In genomic region chrX:13311396-13311795, GRCm38 (mm10) we compare ENCODE assay signal across 18 mouse cellular contexts. TPM values are rescaled to one million over a fixed set of nuclear protein-coding genes. Genes with fewer than 3 reads are reported as not detected.
DNase-seq lines count a peak whose midpoint lies in the region; ATAC-seq and TF ChIP-seq lines count a peak whose summit lies in the region.
"Had no signal": no experiment of that assay in that cellular context is flagged by ENCODE, and none has a peak within 500 bp of the region (broad histone marks: within the 10 kb centered on the region; RNA-seq: fewer than 3 reads in every experiment).

No protein-coding gene starts in this region.

- H3K9ac ChIP-seq in CH12.LX (ENCODE audit: insufficient read depth, low read depth) = no peak overlapping the region
- H3K9ac ChIP-seq: embryonic facial prominence, embryonic 13.5 days; forebrain, embryonic 12.5 days; hindbrain, embryonic 13.5 days had no signal

- 84% methylated on average over 4 of the region's 4 CpGs for WGBS in embryonic facial prominence, embryonic 10.5 days

- TF ChIP-seq EP300 in CH12.LX (IDR thresholded peaks at IDR 0.05; ENCODE audit: low read length) = no peak

- DNase-seq in 416B (ENCODE audit: low read depth) (peak; percentile 79), CH12.LX (ENCODE audit: extremely low read depth) (peak; percentile 53)
- peak; percentile 16 to 64 for DNase-seq in thymus, adult 18-20 months
- DNase-seq in right cerebral cortex, postnatal 25 days = no peak
- DNase-seq in adrenal gland, adult 18-20 months (ENCODE audit: low spot score in 2 of 2) = no peak
- DNase-seq in urinary bladder, postnatal 4 days (ENCODE audit: low spot score in 2 of 2) = no peak
- no peak for DNase-seq in embryonic facial prominence, embryonic 10.5 days (ENCODE audit: low spot score)
- DNase-seq: cerebellum, adult 11 months; cerebellum, postnatal 36 days; gastrocnemius, adult 2 months; kidney, postnatal 10 days had no signal

- in situ Hi-C loops in CH12.LX (cut with MboI; ENCODE audit: low pct_ligation_motif_present, low pct_unique_long_range_greater_than_20kb, low sequenced_read_pairs) = no loop called here

- H3K9me3 ChIP-seq in CH12.LX (replicated peaks; ENCODE audit: low read length) = no peaks in the 10 kb centered on the region
- no peaks in the 10 kb centered on the region for H3K9me3 ChIP-seq in embryonic facial prominence, embryonic 10.5 days
- H3K9me3 ChIP-seq: embryonic facial prominence, embryonic 13.5 days; forebrain, embryonic 12.5 days; hindbrain, embryonic 13.5 days had no signal

- H3K4me2 ChIP-seq in CH12.LX (ENCODE audit: insufficient read depth, low read depth, poor library complexity, severe bottlenecking) = no peak overlapping the region
- H3K4me2 ChIP-seq: embryonic facial prominence, embryonic 13.5 days; forebrain, embryonic 12.5 days; hindbrain, embryonic 13.5 days had no signal

- peak; percentile 48 for ATAC-seq in inflammation-experienced regulatory T-cells, adult 6 months
- ATAC-seq: intestine, postnatal 0 days had no signal

- dilution Hi-C loops in CH12.LX (cut with MboI; ENCODE audit: extremely low pct_ligation_motif_present, extremely low pct_unique_long_range_greater_than_20kb, low sequenced_read_pairs) = no loop called here

- no peaks in the 10 kb centered on the region for H3K27me3 ChIP-seq in CH12.LX (replicated peaks)
- peaks cover 35% of the 10 kb centered on the region for H3K27me3 ChIP-seq in embryonic facial prominence, embryonic 10.5 days (replicated peaks; ENCODE audit: low read depth, poor library complexity, severe bottlenecking)
- H3K27me3 ChIP-seq: embryonic facial prominence, embryonic 13.5 days had no signal

- no peaks in the 10 kb centered on the region for H3K79me2 ChIP-seq in CH12.LX (replicated peaks; ENCODE audit: control insufficient read depth, extremely low read depth, insufficient read depth, poor library complexity, severe bottlenecking)

- H3K4me1 ChIP-seq in CH12.LX (ENCODE audit: control insufficient read depth in 1 of 2, insufficient read depth in 2 of 2) = peaks cover 0 to 7% of the 10 kb centered on the region in 2 experiments; a peak in 1 of 4 replicates
- H3K4me1 ChIP-seq in embryonic facial prominence, embryonic 10.5 days = no peaks in the 10 kb centered on the region
- H3K4me1 ChIP-seq: embryonic facial prominence, embryonic 13.5 days; forebrain, embryonic 12.5 days; hindbrain, embryonic 13.5 days had no signal

- TF ChIP-seq CTCF in CH12.LX (conservative IDR thresholded peaks at IDR 0.05 in 1 of 2, IDR thresholded peaks at IDR 0.05 in 1 of 2; ENCODE audit: low read depth in 2 of 2, low read length in 2 of 2) = no peak

- no peak for TF ChIP-seq RAD21 in CH12.LX (IDR thresholded peaks at IDR 0.05; ENCODE audit: low read depth, low read length)

- H3K4me3 ChIP-seq in CH12.LX (replicated peaks in 1 of 3; ENCODE audit: low read depth in 2 of 3, low read length in 2 of 3, poor library complexity in 1 of 3) = no peak overlapping the region
- no peak overlapping the region for H3K4me3 ChIP-seq in embryonic facial prominence, embryonic 10.5 days
- H3K4me3 ChIP-seq: embryonic facial prominence, embryonic 13.5 days; forebrain, embryonic 12.5 days; gastrocnemius, adult 2 months; heart, adult 2 months; hindbrain, embryonic 13.5 days; myocyte had no signal

- no peaks in the 10 kb centered on the region for H3K36me3 ChIP-seq in CH12.LX (replicated peaks in 1 of 2; ENCODE audit: control insufficient read depth in 1 of 2, insufficient read depth in 1 of 2, low read length in 1 of 2)
- no peaks in the 10 kb centered on the region for H3K36me3 ChIP-seq in embryonic facial prominence, embryonic 10.5 days (replicated peaks)
- H3K36me3 ChIP-seq: embryonic facial prominence, embryonic 13.5 days; forebrain, embryonic 12.5 days; hindbrain, embryonic 13.5 days had no signal

- H3K27ac ChIP-seq in CH12.LX (ENCODE audit: insufficient read depth, low read depth) = no peak overlapping the region
- no peak overlapping the region for H3K27ac ChIP-seq in embryonic facial prominence, embryonic 10.5 days (replicated peaks)
- H3K27ac ChIP-seq: embryonic facial prominence, embryonic 13.5 days; forebrain, embryonic 12.5 days; gastrocnemius, adult 2 months; heart, adult 2 months; hindbrain, embryonic 13.5 days had no signal

- no peak for TF ChIP-seq POLR2A in CH12.LX (IDR thresholded peaks at IDR 0.05; ENCODE audit: low read depth, low read length)

TF ChIP-seq in CH12.LX, 34 proteins besides CTCF, POLR2A, EP300 and RAD21:
- TF ChIP-seq MAZ (IDR thresholded peaks at IDR 0.05; ENCODE audit: low read depth, low read length) = no peak
TF ChIP-seq in CH12.LX: peak in this region for 0.

RNA-seq across cellular contexts. Expression of gene Ddx3x, which starts 30.6 kb away (rescaled TPM):
- total RNA-seq in CH12.LX (2012; rRNA removed) (104 and 164 TPM in 2 replicates), CH12.LX (2014; rRNA removed) (196 and 197 TPM in 2 replicates)
- polyA plus RNA-seq in CH12.LX (2012; ENCODE audit: insufficient read length, low read depth) = 329 and 383 TPM in 2 replicates
- 10 to 100 TPM; 34.9 to 48.8 (median 37.7) TPM for polyA plus RNA-seq in inflammation-experienced regulatory T-cells, adult 6 months (2017; shearing (Covaris generic))
- 100 to 1,000 TPM; 276 to 511 TPM for total RNA-seq in adrenal gland, adult 18-20 months (2021)
- polyA plus RNA-seq in embryonic facial prominence, embryonic 10.5 days (2016; fragmentation: Nextera tagmentation; extraction: Ambion mirVana) = 164 TPM in 2 replicates

Comparison
In these comparisons a context has a peak if more than half of its experiments do, and no peak if none do; other contexts are left out.
1. DNase-seq: peak in 416B (single experiment), CH12.LX (single experiment) and thymus, adult 18-20 months (2 of 2); none in right cerebral cortex, postnatal 25 days (single experiment), adrenal gland, adult 18-20 months (0 of 2), urinary bladder, postnatal 4 days (0 of 2) and embryonic facial prominence, embryonic 10.5 days (single experiment).